Mouse (Mus musculus): ENCODE data around the gene Plcb4. TPM values are rescaled to one million over a fixed set of nuclear protein-coding genes. Genes with fewer than 3 reads are reported as not detected.

Plcb4 gene
- polyA plus RNA-seq, 1 experiment from 2014 or later: 32.8 TPM

DNA sequence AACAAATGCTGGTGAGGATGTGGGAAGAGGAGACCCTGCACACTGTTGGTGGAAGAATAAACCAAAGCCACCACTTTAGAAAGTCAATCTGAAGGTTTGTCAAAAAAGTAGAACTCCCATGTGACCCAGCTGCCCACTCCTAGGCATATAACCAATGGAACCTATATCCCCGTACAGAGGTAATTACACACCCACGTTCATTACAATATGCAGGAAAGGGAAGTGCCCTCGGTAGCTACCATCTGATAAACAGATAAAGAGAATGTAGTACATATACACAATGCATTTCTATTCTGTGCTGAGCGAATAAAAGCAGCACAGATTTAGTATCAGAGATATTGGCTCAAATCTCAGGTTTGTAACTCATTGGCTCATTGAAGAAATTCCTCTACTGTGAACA lies 242.2 kb downstream of the Plcb4 start:
- Histone ChIP-seq H3K9ac (no peak overlapping the region), H3K4me1 (no peaks in the 10 kb centered on the region), H3K27me3 (replicated peaks) (no peaks in the 10 kb centered on the region), H3K4me2 (replicated peaks) (no peak overlapping the region), H3K36me3 (no peaks in the 10 kb centered on the region), H3K9me3 (no peaks in the 10 kb centered on the region), H3K4me3 (no peak overlapping the region), H3K27ac (no peak overlapping the region)
- WGBS: 93% methylated on average over 4 of the region's 4 CpGs
- no peak for ATAC-seq (ENCODE audit: low FRiP score, low read depth)

GRCm38 (mm10) chr2:135904262-135904661 lies 245.5 kb downstream of the Plcb4 start:
- no peaks in the 10 kb centered on the region for H3K27me3 ChIP-seq (replicated peaks)
- ATAC-seq (ENCODE audit: low FRiP score, low read depth): no peak
- H3K27ac ChIP-seq: no peak overlapping the region
- no peak overlapping the region for H3K4me3 ChIP-seq
- WGBS: 65% methylated on average over 4 of the region's 4 CpGs
- H3K4me1 ChIP-seq: no peaks in the 10 kb centered on the region
- H3K4me2 ChIP-seq (replicated peaks): no peak overlapping the region
- H3K9ac ChIP-seq: no peak overlapping the region
- no peaks in the 10 kb centered on the region for H3K9me3 ChIP-seq
- no peaks in the 10 kb centered on the region for H3K36me3 ChIP-seq

DNA sequence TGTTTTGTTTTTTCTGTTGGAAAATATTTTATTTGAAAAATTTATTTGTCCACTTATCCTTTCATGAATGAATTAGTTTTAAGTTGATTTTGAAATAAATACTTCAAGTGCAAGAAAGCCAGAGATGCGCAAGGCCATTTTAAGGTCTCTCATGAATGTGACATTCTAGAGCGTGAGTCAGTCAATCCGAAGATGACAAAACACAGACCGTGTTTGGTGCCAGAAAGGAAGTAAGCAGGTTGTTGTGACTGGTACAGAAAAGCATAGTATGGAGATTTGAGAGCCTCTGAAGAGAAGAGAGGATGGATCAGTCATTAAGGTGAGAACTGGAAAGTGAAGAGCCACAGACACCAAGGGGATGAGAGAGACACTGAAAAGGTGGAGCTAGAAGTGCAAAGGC lies 246.0 kb downstream of the Plcb4 start:
- 91% methylated on average over 4 of the region's 4 CpGs for WGBS
- Histone ChIP-seq H3K4me3 (no peak overlapping the region), H3K27me3 (replicated peaks) (no peaks in the 10 kb centered on the region), H3K9me3 (no peaks in the 10 kb centered on the region), H3K27ac (no peak overlapping the region), H3K36me3 (no peaks in the 10 kb centered on the region), H3K9ac (no peak overlapping the region), H3K4me1 (no peaks in the 10 kb centered on the region), H3K4me2 (replicated peaks) (no peak overlapping the region)
- no peak for ATAC-seq (ENCODE audit: low FRiP score, low read depth)

- 82% methylated on average over 8 of the region's 8 CpGs for WGBS
- H3K4me3 ChIP-seq: no peak overlapping the region
- no peak overlapping the region for H3K27ac ChIP-seq
- H3K4me1 ChIP-seq: no peaks in the 10 kb centered on the region
- no peak overlapping the region for H3K4me2 ChIP-seq (replicated peaks)
- no peaks in the 10 kb centered on the region for H3K9me3 ChIP-seq
- no peaks in the 10 kb centered on the region for H3K27me3 ChIP-seq (replicated peaks)
- no peaks in the 10 kb centered on the region for H3K36me3 ChIP-seq
- no peak for ATAC-seq (ENCODE audit: low FRiP score, low read depth)
- H3K9ac ChIP-seq: no peak overlapping the region
These were observed 255.8 kb downstream of the Plcb4 start for GRCm38 (mm10) chr2:135914343-135915261.

DNA sequence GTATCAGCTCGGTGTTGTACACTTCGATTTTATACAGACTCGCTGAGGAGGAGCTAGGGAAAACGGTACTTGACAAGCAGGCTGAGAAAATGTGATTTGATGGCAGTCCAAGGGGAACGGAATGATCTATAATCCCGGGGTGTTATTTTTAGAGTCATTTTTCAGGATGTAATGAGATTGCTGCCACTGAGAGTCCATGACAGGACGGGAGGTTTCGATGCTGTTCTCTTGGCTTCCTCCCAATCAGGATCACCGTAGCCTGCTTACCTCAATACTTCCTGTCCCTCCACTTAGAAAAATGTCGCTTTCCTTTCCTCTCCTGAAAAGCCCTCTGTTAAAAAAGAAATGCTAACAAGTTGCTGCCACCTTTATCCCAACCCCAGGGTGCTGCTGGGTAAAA lies 257.1 kb downstream of the Plcb4 start:
- ATAC-seq (ENCODE audit: low FRiP score, low read depth): no peak

GRCm38 (mm10) chr2:135917000-135917399 lies 258.2 kb downstream of the Plcb4 start:
- no peaks in the 10 kb centered on the region for H3K27me3 ChIP-seq (replicated peaks)
- no peaks in the 10 kb centered on the region for H3K36me3 ChIP-seq
- no peak for ATAC-seq (ENCODE audit: low FRiP score, low read depth)
- no peak overlapping the region for H3K4me3 ChIP-seq
- 78% methylated on average over 3 of the region's 3 CpGs for WGBS
- H3K4me1 ChIP-seq: no peaks in the 10 kb centered on the region
- H3K9ac ChIP-seq: no peak overlapping the region
- no peak overlapping the region for H3K4me2 ChIP-seq (replicated peaks)
- no peaks in the 10 kb centered on the region for H3K9me3 ChIP-seq
- H3K27ac ChIP-seq: no peak overlapping the region

More for the DNA sequence above, 257.1 kb downstream of the Plcb4 start:
- no peaks in the 10 kb centered on the region for H3K36me3 ChIP-seq
- no peak overlapping the region for H3K27ac ChIP-seq
- no peaks in the 10 kb centered on the region for H3K9me3 ChIP-seq
- no peak overlapping the region for H3K4me2 ChIP-seq (replicated peaks)
- H3K9ac ChIP-seq: no peak overlapping the region
- H3K4me3 ChIP-seq: no peak overlapping the region
- no peaks in the 10 kb centered on the region for H3K4me1 ChIP-seq
- 75% methylated on average over 10 of the region's 10 CpGs for WGBS
- no peaks in the 10 kb centered on the region for H3K27me3 ChIP-seq (replicated peaks)

DNA sequence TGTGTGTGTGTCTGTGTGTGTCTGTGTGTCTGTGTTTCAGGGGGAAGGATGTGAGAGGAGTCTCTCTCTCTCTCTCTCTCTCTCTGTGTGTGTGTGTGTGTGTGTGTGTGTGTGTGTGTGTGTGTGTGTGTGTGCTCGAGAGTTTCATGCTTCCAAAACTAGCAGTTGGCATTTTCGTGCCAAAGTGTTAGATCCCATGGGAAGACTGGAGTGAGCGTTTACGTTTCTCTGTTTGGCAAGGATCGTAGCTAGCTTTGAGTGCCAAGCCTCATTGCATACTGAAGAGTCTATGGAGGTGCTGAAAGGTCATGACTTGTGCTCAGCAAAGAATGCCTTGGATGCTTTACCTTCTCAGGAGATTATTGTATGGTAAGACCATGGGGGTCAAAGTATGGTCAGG lies 259.3 kb downstream of the Plcb4 start:
- Histone ChIP-seq H3K27me3 (replicated peaks) (no peaks in the 10 kb centered on the region), H3K9me3 (no peaks in the 10 kb centered on the region), H3K4me2 (replicated peaks) (no peak overlapping the region), H3K36me3 (no peaks in the 10 kb centered on the region), H3K4me3 (no peak overlapping the region), H3K4me1 (no peaks in the 10 kb centered on the region), H3K9ac (no peak overlapping the region), H3K27ac (no peak overlapping the region)
- ATAC-seq (ENCODE audit: low FRiP score, low read depth): no peak
- 84% methylated on average over 5 of the region's 5 CpGs for WGBS

DNA sequence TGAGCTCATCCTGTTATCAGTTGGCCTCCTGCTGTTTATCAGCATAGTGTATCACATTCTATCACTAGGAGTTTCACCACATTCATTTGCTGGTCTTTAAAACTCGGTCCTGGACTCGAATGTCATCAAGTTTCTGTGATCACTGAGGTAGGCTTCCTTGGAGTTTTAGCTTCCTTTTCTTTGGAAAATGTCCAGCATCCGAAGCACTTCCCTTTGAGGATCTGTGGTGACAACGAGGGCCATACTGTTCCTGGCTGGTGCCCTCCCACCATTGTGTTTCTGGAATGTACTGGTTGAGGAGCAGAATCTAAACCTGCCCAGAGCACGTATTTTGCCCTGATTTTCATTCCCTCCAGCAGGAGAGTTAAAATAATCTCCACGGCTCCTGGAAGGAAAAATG lies 260.8 kb downstream of the Plcb4 start:
- 78% methylated on average over 6 of the region's 6 CpGs for WGBS
- Histone ChIP-seq H3K4me1 (no peaks in the 10 kb centered on the region), H3K4me3 (no peak overlapping the region), H3K36me3 (no peaks in the 10 kb centered on the region), H3K27ac (no peak overlapping the region), H3K27me3 (replicated peaks) (no peaks in the 10 kb centered on the region), H3K9me3 (no peaks in the 10 kb centered on the region), H3K4me2 (replicated peaks) (no peak overlapping the region), H3K9ac (no peak overlapping the region)
- no peak for ATAC-seq (ENCODE audit: low FRiP score, low read depth)

GRCm38 (mm10) chr2:135926660-135927343 lies 268.0 kb downstream of the Plcb4 start:
- no peak overlapping the region for H3K4me2 ChIP-seq (replicated peaks)
- ATAC-seq (ENCODE audit: low FRiP score, low read depth): no peak
- H3K9me3 ChIP-seq: no peaks in the 10 kb centered on the region
- H3K4me3 ChIP-seq: no peak overlapping the region
- H3K27me3 ChIP-seq (replicated peaks): no peaks in the 10 kb centered on the region
- WGBS: 88% methylated on average over 8 of the region's 8 CpGs
- no peak overlapping the region for H3K9ac ChIP-seq
- H3K27ac ChIP-seq: no peak overlapping the region
- no peaks in the 10 kb centered on the region for H3K4me1 ChIP-seq
- H3K36me3 ChIP-seq: no peaks in the 10 kb centered on the region

DNA sequence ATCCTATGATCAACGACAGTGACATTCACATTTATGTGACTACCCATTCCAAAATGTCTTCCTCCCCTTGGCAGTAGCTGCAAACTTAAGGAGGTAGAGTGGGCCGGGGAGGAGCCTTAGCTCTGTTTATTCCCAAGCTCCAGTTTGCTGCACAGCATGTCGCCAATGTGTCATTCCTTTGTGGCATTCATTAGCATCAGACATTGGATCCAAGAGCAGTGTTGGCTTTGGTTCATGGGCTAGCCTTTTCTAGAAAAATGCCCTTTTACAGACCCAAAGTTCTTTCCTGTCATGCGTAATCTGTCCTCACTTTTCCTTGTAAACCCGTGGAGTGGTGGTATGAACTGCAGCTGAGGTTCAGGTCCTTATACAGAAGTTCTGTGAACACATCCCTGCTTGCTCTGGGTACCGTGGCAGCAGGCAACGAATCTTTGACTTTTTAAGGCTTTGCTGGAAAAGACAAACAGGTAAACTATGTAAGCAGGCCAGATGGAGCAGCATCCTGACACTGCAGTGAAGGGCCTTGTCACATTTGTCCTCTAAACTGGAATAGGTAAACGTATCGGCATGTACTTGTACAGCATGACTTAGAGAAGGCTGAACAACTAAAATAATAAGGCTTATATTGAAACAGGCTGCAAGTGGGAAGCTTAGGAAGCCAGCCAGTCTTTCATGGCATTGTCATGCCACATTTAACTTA lies 270.4 kb downstream of the Plcb4 start:
- 78% methylated on average over 9 of the region's 9 CpGs for WGBS
- no peak overlapping the region for H3K4me3 ChIP-seq
- no peak overlapping the region for H3K4me2 ChIP-seq (replicated peaks)

DNA sequence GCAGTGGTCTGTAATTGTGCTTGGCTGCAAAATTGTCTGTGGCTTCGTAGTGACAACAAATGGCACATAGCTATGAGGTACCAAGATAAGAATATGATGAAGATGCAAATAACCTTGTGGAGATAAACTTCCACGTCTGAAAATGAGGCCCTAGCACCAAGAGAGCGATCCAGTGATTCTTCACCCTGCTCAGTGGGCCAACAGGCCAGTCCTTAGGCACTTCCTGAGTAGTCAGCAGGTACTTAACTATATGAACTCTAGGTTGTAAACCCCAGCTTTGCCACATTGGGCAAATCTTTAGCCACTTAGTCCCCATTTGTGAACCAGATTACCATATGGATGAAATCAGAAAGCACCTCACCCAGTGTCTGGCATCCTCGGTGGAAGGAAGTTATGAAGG lies 271.9 kb downstream of the Plcb4 start:
- H3K4me3 ChIP-seq: no peak overlapping the region
- H3K27ac ChIP-seq: no peak overlapping the region
- no peak overlapping the region for H3K9ac ChIP-seq
- no peak for ATAC-seq (ENCODE audit: low FRiP score, low read depth)
- no peak overlapping the region for H3K4me2 ChIP-seq (replicated peaks)
- H3K4me1 ChIP-seq: no peaks in the 10 kb centered on the region
- no peaks in the 10 kb centered on the region for H3K27me3 ChIP-seq (replicated peaks)
- 88% methylated on average over 4 of the region's 4 CpGs for WGBS
- H3K36me3 ChIP-seq: 0 out of 2 replicates have a peak, but pooled peaks cover 4% of the 10 kb centered on the region
- no peaks in the 10 kb centered on the region for H3K9me3 ChIP-seq

More for the DNA sequence above, 270.4 kb downstream of the Plcb4 start:
- no peak overlapping the region for H3K27ac ChIP-seq
- no peak overlapping the region for H3K9ac ChIP-seq
- 0 out of 2 replicates have a peak, but pooled peaks cover 4% of the 10 kb centered on the region for H3K36me3 ChIP-seq
- ATAC-seq (ENCODE audit: low FRiP score, low read depth): no peak
- H3K9me3 ChIP-seq: no peaks in the 10 kb centered on the region
- no peaks in the 10 kb centered on the region for H3K4me1 ChIP-seq
- H3K27me3 ChIP-seq (replicated peaks): no peaks in the 10 kb centered on the region

DNA sequence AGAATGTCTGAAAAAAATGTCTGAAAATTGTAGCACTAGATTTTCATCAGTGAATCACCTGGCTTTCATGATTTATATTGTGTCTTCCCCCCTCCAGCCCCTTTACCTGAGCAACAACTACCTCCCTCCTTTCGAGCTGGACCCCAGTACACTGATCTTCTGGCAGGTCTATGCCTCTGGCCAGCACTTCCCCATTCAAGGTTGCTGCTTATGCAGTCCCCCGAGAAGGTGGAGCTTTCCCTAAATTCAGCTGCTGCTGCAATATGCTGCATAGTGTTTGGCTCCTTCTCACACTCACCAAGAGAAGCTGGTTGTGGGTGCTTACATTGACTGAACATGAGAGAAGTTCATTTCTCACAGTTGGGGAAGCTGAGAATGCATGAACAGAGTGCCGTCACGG lies 273.8 kb downstream of the Plcb4 start:
- ATAC-seq (ENCODE audit: low FRiP score, low read depth): no peak
- 87% methylated on average over 4 of the region's 4 CpGs for WGBS
- Histone ChIP-seq H3K9me3 (no peaks in the 10 kb centered on the region), H3K4me2 (replicated peaks) (no peak overlapping the region), H3K4me1 (no peaks in the 10 kb centered on the region), H3K9ac (no peak overlapping the region), H3K36me3 (0 out of 2 replicates have a peak, but pooled peaks cover 4% of the 10 kb centered on the region), H3K27ac (no peak overlapping the region), H3K4me3 (no peak overlapping the region), H3K27me3 (replicated peaks) (no peaks in the 10 kb centered on the region)
